Mouse (Mus musculus): Measurements from ENCODE around the gene Plcxd3. TPM values are rescaled to one million over a fixed set of nuclear protein-coding genes. Genes with fewer than 3 reads are reported as not detected.

The Plcxd3 gene
- polyA plus RNA-seq, 1 experiment from 2014 or later = 0.11 TPM

- WGBS (ENCODE audit: insufficient replicate concordance) = 72% methylated on average over 2 of the region's 2 CpGs
Measured at GRCm38 (mm10) chr15:4367801-4368200, 7.5 kb upstream of the Plcxd3 start.

DNA sequence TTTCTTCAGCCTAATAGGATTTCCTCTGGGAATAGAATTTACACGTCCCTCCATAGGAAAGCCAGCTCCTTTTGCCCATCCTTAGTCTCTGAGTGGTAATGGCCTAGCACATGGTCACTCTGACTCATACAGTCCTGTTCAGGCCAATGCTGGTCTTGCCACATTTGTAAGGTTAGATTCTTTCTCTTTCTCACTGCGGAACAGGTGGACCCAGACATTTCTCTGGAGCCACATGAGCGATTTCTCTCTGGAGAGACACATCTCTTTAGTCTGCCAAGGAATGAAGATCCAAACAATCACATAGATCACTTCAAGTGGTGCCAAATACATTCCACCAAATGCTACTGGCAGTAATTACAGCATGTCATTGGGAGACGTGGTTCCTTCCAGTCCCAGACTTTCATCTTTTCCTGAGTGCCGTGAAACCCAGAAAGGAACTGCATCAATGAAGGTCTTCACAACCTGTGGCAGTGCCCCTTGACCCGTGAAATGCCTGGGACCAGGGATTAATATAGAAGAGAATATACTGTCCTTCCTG, 769 bp upstream of the Plcxd3 start:
- no peaks in the 10 kb centered on the region for H3K4me1 ChIP-seq (ENCODE audit: insufficient read depth)
- no peaks in the 10 kb centered on the region for H3K36me3 ChIP-seq (replicated peaks; ENCODE audit: insufficient read depth, low read length)
- DNase-seq = no peak
- WGBS (ENCODE audit: insufficient replicate concordance) = 55% methylated on average over 6 of the region's 6 CpGs
- ATAC-seq = no peak
- H3K4me2 ChIP-seq (ENCODE audit: low read depth, low read length) = no peak overlapping the region
- H3K27ac ChIP-seq (ENCODE audit: low read depth) = no peak overlapping the region
- no peaks in the 10 kb centered on the region for H3K9me3 ChIP-seq (ENCODE audit: low read length)
- H3K27me3 ChIP-seq (ENCODE audit: insufficient read depth, low read length) = peaks cover 6% of the 10 kb centered on the region; the same call in 1 of the 2 replicates
- TF ChIP-seq CTCF (IDR thresholded peaks at IDR 0.05; ENCODE audit: low read depth) (no peak), EP300 (IDR thresholded peaks at IDR 0.05; ENCODE audit: low read depth) (no peak)
- H3K9ac ChIP-seq (replicated peaks) = no peak overlapping the region
- no peak overlapping the region for H3K4me3 ChIP-seq (ENCODE audit: low read depth, low read length)

More at GRCm38 (mm10) chr15:4367801-4368200, 7.5 kb upstream of the Plcxd3 start:
- Histone ChIP-seq H3K9me3 (ENCODE audit: low read length) (no peaks in the 10 kb centered on the region), H3K4me1 (ENCODE audit: insufficient read depth) (no peaks in the 10 kb centered on the region), H3K36me3 (replicated peaks; ENCODE audit: insufficient read depth, low read length) (no peaks in the 10 kb centered on the region), H3K4me2 (ENCODE audit: low read depth, low read length) (no peak overlapping the region), H3K9ac (replicated peaks) (no peak overlapping the region), H3K4me3 (ENCODE audit: low read depth, low read length) (no peak overlapping the region), H3K27ac (ENCODE audit: low read depth) (no peak overlapping the region), H3K27me3 (ENCODE audit: insufficient read depth, low read length) (no peaks in the 10 kb centered on the region)
- TF ChIP-seq EP300 (IDR thresholded peaks at IDR 0.05; ENCODE audit: low read depth) (no peak), CTCF (IDR thresholded peaks at IDR 0.05; ENCODE audit: low read depth) (no peak)
- ATAC-seq (no peak), DNase-seq (no peak)

DNA sequence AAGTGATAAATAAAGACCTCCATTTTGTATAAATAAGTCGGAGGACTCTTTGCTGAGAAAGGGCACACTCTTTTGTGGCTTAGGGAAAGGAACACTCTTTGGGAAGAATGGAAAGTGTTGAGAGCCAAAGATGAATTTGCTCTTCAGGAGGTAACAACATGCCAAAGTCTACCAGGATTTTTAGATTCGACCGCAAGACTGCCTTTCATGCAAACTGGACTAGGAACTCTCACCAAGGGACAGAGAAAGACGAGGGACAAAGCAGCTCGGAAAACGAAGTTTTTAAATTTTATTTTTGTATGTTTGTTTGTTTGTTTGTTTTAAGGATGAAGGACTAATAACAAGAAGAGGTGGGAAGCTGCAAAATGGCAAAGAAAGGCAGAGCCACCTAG, 264 bp upstream of the Plcxd3 start:
- TF ChIP-seq EP300 (IDR thresholded peaks at IDR 0.05; ENCODE audit: low read depth) = no peak
- no peak for TF ChIP-seq CTCF (IDR thresholded peaks at IDR 0.05; ENCODE audit: low read depth)
- DNase-seq (no peak), ATAC-seq (no peak)
- 27% methylated on average over 6 of the region's 6 CpGs for WGBS (ENCODE audit: insufficient replicate concordance)
- Histone ChIP-seq H3K4me1 (ENCODE audit: insufficient read depth) (no peaks in the 10 kb centered on the region), H3K27ac (ENCODE audit: low read depth) (no peak overlapping the region), H3K4me2 (ENCODE audit: low read depth, low read length) (peak overlapping the region; percentile 32; the same call in 1 of the 2 replicates), H3K4me3 (ENCODE audit: low read depth, low read length) (no peak overlapping the region), H3K36me3 (replicated peaks; ENCODE audit: insufficient read depth, low read length) (no peaks in the 10 kb centered on the region), H3K9me3 (ENCODE audit: low read length) (no peaks in the 10 kb centered on the region), H3K9ac (replicated peaks) (no peak overlapping the region), H3K27me3 (ENCODE audit: insufficient read depth, low read length) (peaks cover 6% of the 10 kb centered on the region; the same call in 1 of the 2 replicates)

DNA sequence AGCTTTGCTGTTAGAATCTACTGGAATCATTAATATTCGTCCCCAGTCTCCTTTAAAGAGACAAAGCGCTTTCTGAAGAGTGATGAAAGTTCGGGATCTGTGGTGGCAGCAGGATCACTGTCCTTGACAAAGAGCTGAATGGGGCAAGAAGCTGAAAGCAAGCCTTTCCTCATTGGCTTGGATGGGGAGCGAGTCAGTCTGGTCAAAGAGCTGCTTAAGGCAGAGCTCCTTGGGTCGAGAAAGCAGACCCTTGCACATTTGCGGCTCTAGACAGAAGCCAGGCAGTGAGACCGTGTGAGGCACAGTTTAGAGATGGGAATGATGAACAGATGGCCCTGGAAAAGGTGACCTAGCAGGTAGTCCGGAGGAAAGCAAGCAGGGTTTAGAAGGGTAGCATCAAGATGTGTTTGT, 935 bp downstream of the Plcxd3 start:
- no peak for TF ChIP-seq CTCF (IDR thresholded peaks at IDR 0.05; ENCODE audit: low read depth)
- no peak for TF ChIP-seq EP300 (IDR thresholded peaks at IDR 0.05; ENCODE audit: low read depth)
- Histone ChIP-seq H3K4me3 (ENCODE audit: low read depth, low read length) (no peak overlapping the region), H3K27ac (ENCODE audit: low read depth) (no peak overlapping the region), H3K4me2 (ENCODE audit: low read depth, low read length) (no peak overlapping the region), H3K4me1 (ENCODE audit: insufficient read depth) (no peaks in the 10 kb centered on the region), H3K27me3 (ENCODE audit: insufficient read depth, low read length) (peaks cover 6% of the 10 kb centered on the region; the same call in 1 of the 2 replicates), H3K36me3 (replicated peaks; ENCODE audit: insufficient read depth, low read length) (no peaks in the 10 kb centered on the region), H3K9ac (replicated peaks) (no peak overlapping the region), H3K9me3 (ENCODE audit: low read length) (no peaks in the 10 kb centered on the region)
- no peak for DNase-seq
- no peak for ATAC-seq
- 15% methylated on average over 8 of the region's 8 CpGs for WGBS (ENCODE audit: insufficient replicate concordance)

- Histone ChIP-seq H3K36me3 (replicated peaks; ENCODE audit: insufficient read depth, low read length) (no peaks in the 10 kb centered on the region), H3K27me3 (ENCODE audit: insufficient read depth, low read length) (peaks cover 6% of the 10 kb centered on the region; the same call in 1 of the 2 replicates), H3K4me1 (ENCODE audit: insufficient read depth) (no peaks in the 10 kb centered on the region), H3K4me2 (ENCODE audit: low read depth, low read length) (no peak overlapping the region), H3K9ac (replicated peaks) (no peak overlapping the region), H3K27ac (ENCODE audit: low read depth) (no peak overlapping the region), H3K9me3 (ENCODE audit: low read length) (no peaks in the 10 kb centered on the region), H3K4me3 (ENCODE audit: low read depth, low read length) (no peak overlapping the region)
- TF ChIP-seq CTCF (IDR thresholded peaks at IDR 0.05; ENCODE audit: low read depth) = no peak
- no peak for TF ChIP-seq EP300 (IDR thresholded peaks at IDR 0.05; ENCODE audit: low read depth)
- ATAC-seq (no peak), DNase-seq (no peak)
- 63% methylated on average over 5 of the region's 5 CpGs for WGBS (ENCODE audit: insufficient replicate concordance)
Measured at GRCm38 (mm10) chr15:4378766-4379165, 3.5 kb downstream of the Plcxd3 start.

DNA sequence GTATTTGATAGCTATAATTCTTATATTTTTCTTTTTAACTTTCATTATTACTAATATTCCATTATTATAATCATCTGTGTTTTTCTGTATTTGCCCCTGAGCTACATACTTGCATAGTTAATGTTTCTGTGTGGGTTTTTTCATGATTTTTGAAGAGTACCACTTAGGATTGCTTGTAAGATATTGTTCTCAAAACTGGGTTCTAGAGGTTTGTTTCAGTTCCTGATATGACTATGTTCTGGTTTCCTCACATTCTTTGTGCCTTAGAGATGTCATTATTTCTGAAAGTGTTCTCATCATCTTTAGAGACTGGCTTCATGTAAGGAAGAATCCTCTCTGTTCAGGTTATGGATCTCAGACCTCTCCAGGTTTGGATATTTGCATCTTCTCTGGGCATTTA, 12.5 kb downstream of the Plcxd3 start:
- no peak for TF ChIP-seq CTCF (IDR thresholded peaks at IDR 0.05; ENCODE audit: low read depth)
- TF ChIP-seq EP300 (IDR thresholded peaks at IDR 0.05; ENCODE audit: low read depth) = no peak
- H3K27ac ChIP-seq (ENCODE audit: low read depth) = no peak overlapping the region
- no peaks in the 10 kb centered on the region for H3K27me3 ChIP-seq (ENCODE audit: insufficient read depth, low read length)
- DNase-seq (no peak), ATAC-seq (no peak)
- H3K36me3 ChIP-seq (replicated peaks; ENCODE audit: insufficient read depth, low read length) = no peaks in the 10 kb centered on the region
- no peak overlapping the region for H3K9ac ChIP-seq (replicated peaks)
- H3K4me2 ChIP-seq (ENCODE audit: low read depth, low read length) = no peak overlapping the region
- no peak overlapping the region for H3K4me3 ChIP-seq (ENCODE audit: low read depth, low read length)
- no peaks in the 10 kb centered on the region for H3K9me3 ChIP-seq (ENCODE audit: low read length)
- no peaks in the 10 kb centered on the region for H3K4me1 ChIP-seq (ENCODE audit: insufficient read depth)

GRCm38 (mm10) chr15:4400096-4400495, 24.8 kb downstream of the Plcxd3 start:
- TF ChIP-seq EP300 (IDR thresholded peaks at IDR 0.05; ENCODE audit: low read depth) = no peak
- no peak for TF ChIP-seq CTCF (IDR thresholded peaks at IDR 0.05; ENCODE audit: low read depth)
- Histone ChIP-seq H3K4me3 (ENCODE audit: low read depth, low read length) (no peak overlapping the region), H3K9ac (replicated peaks) (no peak overlapping the region), H3K9me3 (ENCODE audit: low read length) (no peaks in the 10 kb centered on the region), H3K4me2 (ENCODE audit: low read depth, low read length) (no peak overlapping the region), H3K27me3 (ENCODE audit: insufficient read depth, low read length) (no peaks in the 10 kb centered on the region), H3K36me3 (replicated peaks; ENCODE audit: insufficient read depth, low read length) (no peaks in the 10 kb centered on the region), H3K4me1 (ENCODE audit: insufficient read depth) (no peaks in the 10 kb centered on the region), H3K27ac (ENCODE audit: low read depth) (no peak overlapping the region)
- ATAC-seq = no peak
- 62% methylated on average over 4 of the region's 4 CpGs for whole genome bisulfite sequencing (ENCODE audit: insufficient replicate concordance)
- DNase-seq = no peak

Data from liver, postnatal 0 days (tissue).